Mouse (Mus musculus) lung, postnatal 4 days (tissue): ENCODE results near the gene Slx1b.
"Not testable (repeated sequence)": the region's sequence is repeated elsewhere in the genome, so short reads cannot be mapped to it uniquely, and the experiment has no call there.

Source experiments
- DNase-seq, 2 experiments: peaks; one replicate each; pipeline ENCODE4 v3.0.0; 2021

Slx1b gene

GRCm38 (mm10) chr7:126702861-126703756 is 7.5 kb upstream of the Slx1b start:
- DNase-seq: peak; percentile 37 to 42

GRCm38 (mm10) chr7:126702358-126702757 is 6.8 kb upstream of the Slx1b start:
- peak; percentile 52 for DNase-seq

- peak in 1 of 2 experiments; percentile 40 for DNase-seq
These were observed 6.2 kb upstream of the Slx1b start for GRCm38 (mm10) chr7:126701559-126702357.

- peak; percentile 87 to 93 for DNase-seq
These were observed 5.5 kb upstream of the Slx1b start for GRCm38 (mm10) chr7:126701070-126701469.

GRCm38 (mm10) chr7:126700063-126701015 is 4.8 kb upstream of the Slx1b start:
- DNase-seq: no peak

GRCm38 (mm10) chr7:126697838-126698237 is 2.3 kb upstream of the Slx1b start:
- no peak for DNase-seq

- no peak for DNase-seq
These were observed 1.3 kb upstream of the Slx1b start for GRCm38 (mm10) chr7:126696886-126697285.

GRCm38 (mm10) chr7:126696303-126696702 is 719 bp upstream of the Slx1b start:
- DNase-seq: no peak

GRCm38 (mm10) chr7:126695210-126695611 is 373 bp downstream of the Slx1b start, which contains the start of gene Bola2:
Gene Bola2, plus strand, starts transcription at chr7:126695401.
- DNase-seq: peak; percentile 79 to 87

- DNase-seq: no peak
These were observed 1.0 kb downstream of the Slx1b start for GRCm38 (mm10) chr7:126694441-126695051.

- no peak for DNase-seq
These were observed 1.8 kb downstream of the Slx1b start for GRCm38 (mm10) chr7:126693781-126694180.

GRCm38 (mm10) chr7:126693256-126693655 is 2.3 kb downstream of the Slx1b start:
- DNase-seq: peak; percentile 80 to 90

GRCm38 (mm10) chr7:126692426-126692825 is 3.2 kb downstream of the Slx1b start:
- DNase-seq: no peak

GRCm38 (mm10) chr7:126691676-126692075 is 3.9 kb downstream of the Slx1b start:
- no peak for DNase-seq

- no peak for DNase-seq
These were observed 4.8 kb downstream of the Slx1b start for GRCm38 (mm10) chr7:126690737-126691136.

- DNase-seq: no peak
These were observed 6.6 kb downstream of the Slx1b start for GRCm38 (mm10) chr7:126689021-126689420.

GRCm38 (mm10) chr7:126688156-126688555 is 7.4 kb downstream of the Slx1b start:
- not testable (repeated sequence) for DNase-seq

- no peak for DNase-seq
These were observed 14.4 kb downstream of the Slx1b start for GRCm38 (mm10) chr7:126681221-126681620.

GRCm38 (mm10) chr7:126679683-126680082 is 15.9 kb downstream of the Slx1b start:
- no peak for DNase-seq

- no peak for DNase-seq
These were observed 16.8 kb downstream of the Slx1b start for GRCm38 (mm10) chr7:126678545-126679341.

- no peak for DNase-seq
These were observed 18.9 kb downstream of the Slx1b start for GRCm38 (mm10) chr7:126676631-126677220.
